ENCODE assay signal across 13 mouse cellular contexts in the genomic region with DNA sequence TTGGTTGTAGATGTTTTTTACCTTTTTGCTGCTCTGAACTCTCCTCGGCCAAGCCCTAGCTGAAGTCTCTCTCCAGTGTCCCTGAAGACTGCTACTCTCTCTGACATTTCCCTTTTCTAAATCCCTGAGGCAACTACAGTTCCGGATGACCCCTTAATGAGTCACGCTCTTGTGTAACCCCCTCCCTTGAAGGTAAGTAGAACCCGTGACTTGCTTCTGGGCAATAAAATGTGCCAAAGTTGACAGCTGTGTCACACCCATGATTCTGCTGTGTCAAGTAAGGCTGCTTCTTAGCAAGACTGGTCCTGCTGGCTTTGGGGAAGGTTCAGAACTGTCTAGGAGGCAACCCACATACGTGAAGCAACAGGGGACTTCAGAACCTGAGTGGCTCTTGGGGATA. TPM values are rescaled to one million over a fixed set of nuclear protein-coding genes. Genes with fewer than 3 reads are reported as not detected.
DNase-seq lines count a peak whose midpoint lies in the region; ATAC-seq lines count a peak whose summit lies in the region.
"Had no signal": no experiment of that assay in that cellular context is flagged by ENCODE, and none has a peak within 500 bp of the region (broad histone marks: within the 10 kb centered on the region; RNA-seq: fewer than 3 reads in every experiment).

No protein-coding gene starts in this region.

- DNase-seq in adipocyte (ENCODE audit: low spot score): peak; percentile 50
- DNase-seq in cerebellum, adult 8-10 months: no peak
- DNase-seq in right cerebral cortex, postnatal 10 days (ENCODE audit: low spot score in 2 of 2): no peak
- DNase-seq: kidney, postnatal 25 days had no signal

- peak; percentile 48; the same call in 1 of the 2 replicates for ATAC-seq in liver, embryonic 16.5 days (ENCODE audit: low read depth)
- ATAC-seq in liver, embryonic 12.5 days: no peak
- peak; percentile 88 for ATAC-seq in intestine, embryonic 15.5 days
- ATAC-seq in neutrophil, adult 5-6 weeks (ENCODE audit: extremely low read depth, insufficient number of reproducible peaks, low FRiP score, poor library complexity, severe bottlenecking): peak; percentile 79

- H3K36me3 ChIP-seq in liver, embryonic 16.5 days (ENCODE audit: control insufficient read depth, insufficient read depth): no peaks in the 10 kb centered on the region
- H3K36me3 ChIP-seq in liver, embryonic 12.5 days: no peaks in the 10 kb centered on the region
- no peaks in the 10 kb centered on the region for H3K36me3 ChIP-seq in intestine, embryonic 15.5 days
- H3K36me3 ChIP-seq: heart, embryonic 15.5 days; neural tube, embryonic 12.5 days had no signal

- no peaks in the 10 kb centered on the region for H3K27me3 ChIP-seq in liver, embryonic 16.5 days (ENCODE audit: control insufficient read depth, insufficient read depth, low read depth, low read length)
- H3K27me3 ChIP-seq in liver, embryonic 12.5 days (replicated peaks): no peaks in the 10 kb centered on the region
- H3K27me3 ChIP-seq in intestine, embryonic 15.5 days (replicated peaks): no peaks in the 10 kb centered on the region
- H3K27me3 ChIP-seq: heart, embryonic 15.5 days; neural tube, embryonic 12.5 days had no signal

- H3K4me2 ChIP-seq in liver, embryonic 16.5 days (ENCODE audit: low read depth, low read length): no peak overlapping the region
- no peak overlapping the region for H3K4me2 ChIP-seq in liver, embryonic 12.5 days
- no peak overlapping the region for H3K4me2 ChIP-seq in intestine, embryonic 15.5 days (replicated peaks)
- H3K4me2 ChIP-seq: heart, embryonic 15.5 days; neural tube, embryonic 12.5 days had no signal

- no peak overlapping the region for H3K9ac ChIP-seq in liver, embryonic 16.5 days (ENCODE audit: low read depth, low read length)
- no peak overlapping the region for H3K9ac ChIP-seq in liver, embryonic 12.5 days
- no peak overlapping the region for H3K9ac ChIP-seq in intestine, embryonic 15.5 days
- H3K9ac ChIP-seq: heart, embryonic 15.5 days; neural tube, embryonic 12.5 days had no signal

- H3K4me1 ChIP-seq in liver, embryonic 16.5 days (ENCODE audit: control insufficient read depth, low read depth, low read length): no peaks in the 10 kb centered on the region
- no peaks in the 10 kb centered on the region for H3K4me1 ChIP-seq in liver, embryonic 12.5 days
- H3K4me1 ChIP-seq in intestine, embryonic 15.5 days (replicated peaks): no peaks in the 10 kb centered on the region
- H3K4me1 ChIP-seq: heart, embryonic 15.5 days; neural tube, embryonic 12.5 days had no signal

- no peak overlapping the region for H3K4me3 ChIP-seq in liver, embryonic 16.5 days (ENCODE audit: low read depth, low read length)
- H3K4me3 ChIP-seq in liver, embryonic 12.5 days: no peak overlapping the region
- no peak overlapping the region for H3K4me3 ChIP-seq in intestine, embryonic 15.5 days (replicated peaks)
- H3K4me3 ChIP-seq: heart, embryonic 15.5 days; neural tube, embryonic 12.5 days had no signal

- WGBS in liver, embryonic 16.5 days (ENCODE audit: insufficient replicate concordance): 50% methylated on average over 5 of the region's 5 CpGs
- 48% methylated on average over 5 of the region's 5 CpGs for WGBS in liver, embryonic 12.5 days (ENCODE audit: insufficient replicate concordance)
- WGBS in intestine, embryonic 15.5 days: 45% methylated on average over 5 of the region's 5 CpGs

- no peaks in the 10 kb centered on the region for H3K9me3 ChIP-seq in liver, embryonic 16.5 days (replicated peaks; ENCODE audit: control insufficient read depth, low read length)
- no peaks in the 10 kb centered on the region for H3K9me3 ChIP-seq in liver, embryonic 12.5 days (replicated peaks)
- H3K9me3 ChIP-seq in intestine, embryonic 15.5 days: no peaks in the 10 kb centered on the region
- H3K9me3 ChIP-seq: heart, embryonic 15.5 days had no signal

- H3K27ac ChIP-seq in liver, embryonic 16.5 days (ENCODE audit: low read length): no peak overlapping the region
- H3K27ac ChIP-seq in liver, embryonic 12.5 days: no peak overlapping the region
- no peak overlapping the region; the same call in 1 of the 2 replicates for H3K27ac ChIP-seq in intestine, embryonic 15.5 days
- H3K27ac ChIP-seq: heart, embryonic 15.5 days; neural tube, embryonic 12.5 days had no signal

RNA-seq across cellular contexts. Expression of a gene that starts 5.4 kb away (rescaled TPM):
- polyA plus RNA-seq in liver, embryonic 16.5 days (2015; fragmentation: Nextera tagmentation; extraction: Ambion mirVana): 10.2 and 12.3 TPM in 2 replicates
- polyA plus RNA-seq in liver, embryonic 12.5 days (2016; fragmentation: Nextera tagmentation; extraction: Ambion mirVana): 23.9 and 25.1 TPM in 2 replicates
- polyA plus RNA-seq in intestine, embryonic 15.5 days (2015; fragmentation: Nextera tagmentation; extraction: Ambion mirVana): 35.5 and 36.2 TPM in 2 replicates
- total RNA-seq in neutrophil, adult 5-6 weeks (2017): 41.3 and 47.1 TPM in 2 replicates

RNA-seq across cellular contexts. Expression of a gene that starts 55.0 kb away (rescaled TPM):
- not detected in 2 replicates for polyA plus RNA-seq in liver, embryonic 16.5 days (2015; fragmentation: Nextera tagmentation; extraction: Ambion mirVana)
- not detected in 2 replicates for polyA plus RNA-seq in liver, embryonic 12.5 days (2016; fragmentation: Nextera tagmentation; extraction: Ambion mirVana)
- not detected in 2 replicates for polyA plus RNA-seq in intestine, embryonic 15.5 days (2015; fragmentation: Nextera tagmentation; extraction: Ambion mirVana)
- total RNA-seq in neutrophil, adult 5-6 weeks (2017): not detected in 2 replicates
- total RNA-seq: layer of hippocampus, postnatal 25 days had no signal
- polyA plus RNA-seq: heart, embryonic 15.5 days; limb, embryonic 14.5 days; neural tube, embryonic 12.5 days; thymus, postnatal 0 days had no signal
